Mouse (Mus musculus) kidney, adult 2 months (tissue): ENCODE data around the gene Cnnm2.

Source experiments
- CTCF ChIP-seq: fragments of 200-500 bp; conservative IDR thresholded peaks from 2 replicates; pipeline ENCODE4 v1.5.1; 2011; ENCODE audit warnings: low read depth, mild to moderate bottlenecking, control low read depth, low read length, moderate library complexity, mixed read lengths; ENCODE audit not compliant: insufficient read depth, insufficient read length
- POLR2A ChIP-seq: fragments of 200-500 bp; IDR thresholded peaks from one replicate; pipeline ENCODE4 v1.6.1; 2011; ENCODE audit warnings: low read depth, low read length, control low read depth

- TF ChIP-seq POLR2A (no peak), CTCF (no peak)
Measured at GRCm38 (mm10) chr19:46871651-46872050, 110.3 kb downstream of the Cnnm2 start.
